Mouse (Mus musculus) forebrain, postnatal 0 days (tissue): ENCODE measurements at regions not wholly inside any gene's neighbourhood (a gene's known extent, or its start where the extent isn't known, plus 50 kb on each side); places are given as distances from the start of the nearest gene placed in this dataset.

Experiments
- ATAC-seq: fragments of 200-750 bp; cut with Nextera tagmentation; 2 replicates; pipeline ENCODE4 v1.8.0; 2017; ENCODE audit warnings: mild to moderate bottlenecking, moderate library complexity
- DNase-seq: peaks from one replicate; pipeline ENCODE4 v3.0.0-alpha.2; 2015
- H3K27ac ChIP-seq: fragments of 300-500 bp; sonication (generic); 2 replicates; pipeline ENCODE4 v1.5.1; 2014; ENCODE audit warnings: low read depth, mild to moderate bottlenecking, antibody characterized with exemption, low read length, moderate library complexity, mixed read lengths
- H3K27me3 ChIP-seq: fragments of 300-500 bp; sonication (generic); 2 replicates; pipeline ENCODE4 v1.6.1; 2014; ENCODE audit warnings: mild to moderate bottlenecking, low read length, mixed read lengths; ENCODE audit not compliant: insufficient read depth
- H3K36me3 ChIP-seq: fragments of 300-500 bp; sonication (generic); 2 replicates; pipeline ENCODE4 v1.6.1; 2014; ENCODE audit warnings: mild to moderate bottlenecking, moderate library complexity; ENCODE audit not compliant: insufficient read depth
- H3K4me1 ChIP-seq: fragments of 300-500 bp; sonication (generic); 2 replicates; pipeline ENCODE4 v1.6.1; 2014; ENCODE audit warnings: antibody characterized with exemption; ENCODE audit not compliant: insufficient read depth
- H3K4me2 ChIP-seq: fragments of 300-500 bp; sonication (generic); 2 replicates; pipeline ENCODE4 v1.6.1; 2014; ENCODE audit warnings: low read depth, mild to moderate bottlenecking, moderate library complexity
- H3K4me3 ChIP-seq: fragments of 300-500 bp; sonication (generic); 2 replicates; pipeline ENCODE4 v1.5.1; 2014; ENCODE audit warnings: low read depth, low read length, mixed read lengths
- H3K9ac ChIP-seq: fragments of 300-500 bp; sonication (generic); 2 replicates; pipeline ENCODE4 v1.6.1; 2014; ENCODE audit warnings: mild to moderate bottlenecking
- H3K9me3 ChIP-seq: fragments of 300-500 bp; sonication (generic); 2 replicates; pipeline ENCODE4 v1.6.1; 2016; ENCODE audit warnings: low read length
- CTCF ChIP-seq: sonication (generic); IDR thresholded peaks from 2 replicates; pipeline ENCODE4 v1.5.1; 2016; ENCODE audit warnings: antibody characterized with exemption, control low read depth, low read depth
- WGBS: fragments of 180-500 bp; shearing (Covaris S2); extraction: QIAGEN DNeasy Blood & Tissue Kit; methylation state at CpG from one replicate; pipeline ENCODE4 v1.1.7; 2014; 5-methylcytosine and 5-hydroxymethylcytosine counted together

GRCm38 (mm10) chr10:9086666-9087065, 200.8 kb upstream of the Sash1 start:
- H3K4me1 ChIP-seq: no peaks in the 10 kb centered on the region
- H3K27ac ChIP-seq: no peak overlapping the region
- DNase-seq (no peak), ATAC-seq (no peak)
- H3K4me2 ChIP-seq: no peak overlapping the region
- no peaks in the 10 kb centered on the region for H3K27me3 ChIP-seq
- H3K36me3 ChIP-seq: no peaks in the 10 kb centered on the region
- H3K9me3 ChIP-seq: no peaks in the 10 kb centered on the region
- H3K4me3 ChIP-seq: no peak overlapping the region
- TF ChIP-seq CTCF: no peak
- no peak overlapping the region for H3K9ac ChIP-seq
- 91% methylated on average over 2 of the region's 2 CpGs for WGBS

GRCm38 (mm10) chr10:9085441-9085840, 199.6 kb upstream of the Sash1 start:
- Histone ChIP-seq H3K27ac (no peak overlapping the region), H3K4me2 (no peak overlapping the region), H3K27me3 (no peaks in the 10 kb centered on the region), H3K36me3 (no peaks in the 10 kb centered on the region), H3K9ac (no peak overlapping the region), H3K4me3 (no peak overlapping the region), H3K4me1 (no peaks in the 10 kb centered on the region), H3K9me3 (no peaks in the 10 kb centered on the region)
- no peak for DNase-seq
- TF ChIP-seq CTCF: no peak
- no peak for ATAC-seq
- 60% methylated on average over 7 of the region's 7 CpGs for WGBS

GRCm38 (mm10) chr10:9074916-9075315, 189.0 kb upstream of the Sash1 start:
- no peak for ATAC-seq
- Histone ChIP-seq H3K27ac (no peak overlapping the region), H3K27me3 (no peaks in the 10 kb centered on the region), H3K9me3 (no peaks in the 10 kb centered on the region), H3K9ac (no peak overlapping the region), H3K36me3 (no peaks in the 10 kb centered on the region), H3K4me1 (no peaks in the 10 kb centered on the region), H3K4me2 (no peak overlapping the region), H3K4me3 (no peak overlapping the region)
- 92% methylated on average over 2 of the region's 2 CpGs for WGBS
- DNase-seq: no peak
- no peak for TF ChIP-seq CTCF

- no peaks in the 10 kb centered on the region for H3K36me3 ChIP-seq
- no peak overlapping the region for H3K9ac ChIP-seq
- ATAC-seq (no peak), DNase-seq (no peak)
- H3K4me2 ChIP-seq: no peak overlapping the region
- whole genome bisulfite sequencing: 21% methylated on average over 5 of the region's 5 CpGs
- no peak overlapping the region for H3K27ac ChIP-seq
- no peaks in the 10 kb centered on the region for H3K9me3 ChIP-seq
- H3K27me3 ChIP-seq: no peaks in the 10 kb centered on the region
- no peaks in the 10 kb centered on the region for H3K4me1 ChIP-seq
- no peak overlapping the region for H3K4me3 ChIP-seq
- TF ChIP-seq CTCF: peak; percentile 49
Measured at GRCm38 (mm10) chr10:9071630-9072029, 185.8 kb upstream of the Sash1 start.

GRCm38 (mm10) chr10:9069608-9070190, 183.8 kb upstream of the Sash1 start:
- TF ChIP-seq CTCF: no peak
- no peaks in the 10 kb centered on the region for H3K27me3 ChIP-seq
- H3K4me3 ChIP-seq: no peak overlapping the region
- H3K9ac ChIP-seq: no peak overlapping the region
- H3K4me1 ChIP-seq: no peaks in the 10 kb centered on the region
- ATAC-seq (no peak), DNase-seq (no peak)
- no peaks in the 10 kb centered on the region for H3K36me3 ChIP-seq
- H3K4me2 ChIP-seq: no peak overlapping the region
- H3K27ac ChIP-seq: no peak overlapping the region
- no peaks in the 10 kb centered on the region for H3K9me3 ChIP-seq
- 75% methylated on average over 13 of the region's 13 CpGs for WGBS

- WGBS: 83% methylated on average over 3 of the region's 3 CpGs
Measured at GRCm38 (mm10) chr10:9066566-9066965, 180.7 kb upstream of the Sash1 start.

GRCm38 (mm10) chr10:9061979-9062378, 176.1 kb upstream of the Sash1 start:
- DNase-seq (no peak), ATAC-seq (no peak)
- TF ChIP-seq CTCF: no peak
- Histone ChIP-seq H3K27ac (no peak overlapping the region), H3K27me3 (no peaks in the 10 kb centered on the region), H3K4me2 (no peak overlapping the region), H3K9me3 (no peaks in the 10 kb centered on the region), H3K36me3 (no peaks in the 10 kb centered on the region), H3K9ac (no peak overlapping the region), H3K4me3 (no peak overlapping the region), H3K4me1 (no peaks in the 10 kb centered on the region)
- 80% methylated on average over 3 of the region's 3 CpGs for WGBS

More at GRCm38 (mm10) chr10:9066566-9066965, 180.7 kb upstream of the Sash1 start:
- ATAC-seq (no peak), DNase-seq (no peak)
- Histone ChIP-seq H3K4me3 (no peak overlapping the region), H3K4me1 (no peaks in the 10 kb centered on the region), H3K9ac (no peak overlapping the region), H3K9me3 (no peaks in the 10 kb centered on the region), H3K27me3 (no peaks in the 10 kb centered on the region), H3K4me2 (no peak overlapping the region), H3K36me3 (no peaks in the 10 kb centered on the region), H3K27ac (no peak overlapping the region)
- no peak for TF ChIP-seq CTCF
